Mouse (Mus musculus) heart, embryonic 12.5 days (tissue): ENCODE data around the gene Sag. TPM values are rescaled to one million over a fixed set of nuclear protein-coding genes. Genes with fewer than 3 reads are reported as not detected.

ENCODE experiments used
- ATAC-seq: fragments of 200-750 bp; cut with Nextera tagmentation; 2 replicates; pipeline ENCODE4 v1.8.0; 2017; ENCODE audit warnings: moderate TSS enrichment, moderate library complexity; ENCODE audit not compliant: insufficient number of reproducible peaks, low FRiP score
- H3K27ac ChIP-seq: fragments of 300-500 bp; sonication (generic); 2 replicates; pipeline ENCODE4 v1.5.1; 2016; ENCODE audit warnings: mild to moderate bottlenecking, moderate library complexity; ENCODE audit not compliant: poor library complexity, severe bottlenecking
- H3K27me3 ChIP-seq: fragments of 300-500 bp; sonication (generic); replicated peaks from 2 replicates; pipeline ENCODE4 v1.6.1; 2016; ENCODE audit warnings: mild to moderate bottlenecking, moderate library complexity
- H3K36me3 ChIP-seq: fragments of 300-500 bp; sonication (generic); 2 replicates; pipeline ENCODE4 v1.6.1; 2016; ENCODE audit warnings: mild to moderate bottlenecking, moderate library complexity
- H3K4me1 ChIP-seq: fragments of 300-500 bp; sonication (generic); replicated peaks from 2 replicates; pipeline ENCODE4 v1.6.1; 2016; ENCODE audit warnings: mild to moderate bottlenecking
- H3K4me2 ChIP-seq: fragments of 300-500 bp; sonication (generic); 2 replicates; pipeline ENCODE4 v1.6.1; 2016; ENCODE audit warnings: mild to moderate bottlenecking, moderate library complexity
- H3K4me3 ChIP-seq: fragments of 300-500 bp; sonication (generic); 2 replicates; pipeline ENCODE4 v1.5.1; 2016; ENCODE audit warnings: mild to moderate bottlenecking
- H3K9ac ChIP-seq: fragments of 300-500 bp; sonication (generic); 2 replicates; pipeline ENCODE4 v1.6.1; 2016; ENCODE audit warnings: mild to moderate bottlenecking, moderate library complexity
- H3K9me3 ChIP-seq: fragments of 300-500 bp; sonication (generic); replicated peaks from 2 replicates; pipeline ENCODE4 v1.6.1; 2016; ENCODE audit warnings: mild to moderate bottlenecking, moderate library complexity
- WGBS: fragments of 180-500 bp; shearing (Covaris S2); methylation state at CpG from one replicate; pipeline ENCODE4 v1.1.7; 2016; 5-methylcytosine and 5-hydroxymethylcytosine counted together
- polyA plus RNA-seq: library from polyadenylated mRNA; unstranded; fragments of >200 nt; fragmentation: Nextera tagmentation; extraction: Ambion mirVana; gene quantifications from 2 replicates; pipeline ENCODE4 v1.2.1, GENCODE M21; 2016

Gene Sag
- polyA plus RNA-seq, 1 experiment from 2014 or later, result 0.70 TPM

DNA sequence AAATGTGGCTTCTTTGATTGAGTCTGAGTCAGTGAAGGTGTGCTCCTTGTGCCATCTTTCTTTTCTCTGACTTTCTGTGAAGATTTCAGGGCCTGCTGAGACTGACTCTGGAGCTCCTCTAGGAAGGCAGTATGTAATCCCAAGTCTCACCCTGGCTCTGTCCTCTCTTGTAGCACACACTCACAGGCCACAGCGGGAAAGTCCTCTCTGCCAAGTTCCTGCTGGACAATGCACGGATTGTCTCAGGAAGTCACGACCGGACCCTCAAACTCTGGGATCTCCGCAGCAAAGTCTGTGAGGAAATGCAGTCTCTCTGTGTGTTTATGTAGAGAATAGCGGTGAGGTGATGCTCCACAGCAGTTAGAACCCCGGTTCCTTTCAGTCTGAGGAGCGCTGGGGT, 17.8 kb upstream of the Sag start:
- Histone ChIP-seq H3K36me3 (peaks cover 82% of the 10 kb centered on the region), H3K4me3 (no peak overlapping the region), H3K9ac (no peak overlapping the region), H3K4me1 (no peaks in the 10 kb centered on the region), H3K27ac (no peak overlapping the region), H3K27me3 (no peaks in the 10 kb centered on the region), H3K9me3 (no peaks in the 10 kb centered on the region), H3K4me2 (no peak overlapping the region)
- 72% methylated on average over 8 of the region's 8 CpGs for WGBS
- ATAC-seq, result no peak

DNA sequence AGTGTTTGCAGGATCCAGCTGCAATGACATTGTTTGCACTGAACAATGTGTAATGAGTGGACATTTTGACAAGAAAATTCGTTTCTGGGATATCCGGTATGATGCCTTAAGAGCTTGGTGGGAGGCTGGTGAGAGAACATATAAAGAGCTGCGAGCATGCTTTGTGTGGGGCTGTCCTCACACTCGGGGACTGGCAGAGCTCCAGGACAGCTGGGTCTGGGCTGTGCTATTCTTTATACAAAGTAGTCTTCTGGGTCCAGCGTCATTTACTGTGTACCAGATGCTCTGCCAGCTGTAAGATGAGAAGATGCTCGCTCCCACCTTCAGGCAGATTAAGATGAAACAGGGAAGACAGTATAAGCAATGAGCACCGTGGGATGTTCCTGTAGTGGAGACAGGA, 17.2 kb upstream of the Sag start:
- no peak for ATAC-seq
- no peak overlapping the region for H3K4me2 ChIP-seq
- no peaks in the 10 kb centered on the region for H3K4me1 ChIP-seq
- H3K9ac ChIP-seq, result no peak overlapping the region
- no peak overlapping the region for H3K27ac ChIP-seq
- WGBS, result 83% methylated on average over 7 of the region's 7 CpGs
- H3K36me3 ChIP-seq, result peaks cover 82% of the 10 kb centered on the region
- H3K27me3 ChIP-seq, result no peaks in the 10 kb centered on the region
- no peak overlapping the region for H3K4me3 ChIP-seq
- H3K9me3 ChIP-seq, result no peaks in the 10 kb centered on the region

DNA sequence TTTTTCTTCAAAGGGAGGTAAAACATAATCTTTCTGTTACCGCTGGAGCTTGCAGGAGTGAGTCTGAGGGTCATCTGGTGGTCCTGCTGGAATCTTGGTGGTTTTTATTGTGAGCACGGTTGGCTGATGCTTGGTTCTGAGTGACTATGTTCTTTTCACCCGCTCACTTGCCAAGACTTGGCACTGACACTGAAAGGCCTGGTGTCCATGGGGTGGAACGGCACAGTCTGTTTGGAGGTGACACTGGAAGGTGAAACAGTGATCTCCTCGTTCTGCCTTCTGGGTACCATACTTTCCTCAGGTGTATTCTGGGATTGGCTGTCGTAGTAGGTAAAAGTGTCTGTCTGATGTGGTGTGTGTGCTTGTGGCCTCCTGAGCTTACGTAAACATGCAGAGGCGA, 13.8 kb upstream of the Sag start:
- H3K4me2 ChIP-seq, result no peak overlapping the region
- H3K9me3 ChIP-seq, result no peaks in the 10 kb centered on the region
- no peak for ATAC-seq
- peaks cover 86% of the 10 kb centered on the region for H3K36me3 ChIP-seq
- 88% methylated on average over 8 of the region's 8 CpGs for whole genome bisulfite sequencing
- H3K4me1 ChIP-seq, result no peaks in the 10 kb centered on the region
- H3K27ac ChIP-seq, result no peak overlapping the region
- H3K4me3 ChIP-seq, result no peak overlapping the region
- H3K27me3 ChIP-seq, result no peaks in the 10 kb centered on the region
- no peak overlapping the region for H3K9ac ChIP-seq

DNA sequence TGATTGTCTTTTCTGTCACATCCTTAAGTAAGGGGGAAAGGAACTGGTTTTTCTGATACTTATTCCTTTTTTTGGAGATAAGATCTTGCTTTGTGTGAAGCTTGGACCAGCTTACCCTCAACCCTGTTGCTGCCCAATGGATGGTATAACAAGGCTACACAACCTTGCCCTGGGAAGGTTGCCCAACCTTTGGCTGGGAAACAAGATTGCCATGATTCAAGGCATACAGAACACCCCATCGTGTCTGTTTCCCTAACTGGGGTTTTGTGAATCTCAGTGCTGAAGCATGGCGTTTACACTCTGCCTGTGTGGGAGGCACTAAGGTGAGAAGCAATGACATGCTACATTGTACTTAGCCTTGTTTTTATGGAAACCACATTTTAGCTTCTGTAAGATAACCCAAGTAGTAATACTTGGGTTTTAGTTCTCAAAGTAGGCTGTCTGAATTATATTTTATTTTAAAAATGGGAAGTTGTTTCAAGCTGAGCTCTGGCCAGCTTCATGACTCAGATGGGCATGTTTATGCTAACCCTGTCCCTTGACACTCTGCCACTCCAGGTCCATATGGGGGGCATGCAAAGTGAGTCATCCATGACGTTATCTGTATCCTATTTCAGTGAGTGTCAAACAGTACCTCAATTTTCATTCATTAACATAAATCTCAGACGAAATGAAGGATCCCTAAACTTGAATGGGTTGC, 10.9 kb upstream of the Sag start:
- no peak for ATAC-seq
- Histone ChIP-seq H3K4me3 (no peak overlapping the region), H3K36me3 (peaks cover 59% of the 10 kb centered on the region), H3K4me2 (no peak overlapping the region), H3K4me1 (no peaks in the 10 kb centered on the region), H3K27ac (no peak overlapping the region), H3K27me3 (no peaks in the 10 kb centered on the region), H3K9ac (no peak overlapping the region), H3K9me3 (no peaks in the 10 kb centered on the region)
- WGBS, result 84% methylated on average over 4 of the region's 4 CpGs

DNA sequence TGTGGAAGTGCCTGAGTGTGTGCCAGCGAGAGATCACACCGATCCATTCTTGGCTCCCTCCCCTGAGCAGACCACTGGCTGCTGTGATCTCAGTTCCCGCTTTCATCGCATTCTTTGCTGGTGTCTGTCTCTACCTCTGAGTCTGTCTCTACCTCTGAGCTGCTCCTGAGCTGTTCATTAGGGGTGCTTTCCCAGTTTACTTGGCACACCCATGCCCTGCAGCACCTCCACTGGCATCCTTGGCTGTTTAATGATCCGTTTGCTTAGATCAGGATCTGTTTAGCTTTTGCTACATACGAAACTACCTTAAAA, 10.4 kb upstream of the Sag start:
- 87% methylated on average over 6 of the region's 6 CpGs for WGBS
- H3K36me3 ChIP-seq, result peaks cover 55% of the 10 kb centered on the region
- H3K4me3 ChIP-seq, result no peak overlapping the region

DNA sequence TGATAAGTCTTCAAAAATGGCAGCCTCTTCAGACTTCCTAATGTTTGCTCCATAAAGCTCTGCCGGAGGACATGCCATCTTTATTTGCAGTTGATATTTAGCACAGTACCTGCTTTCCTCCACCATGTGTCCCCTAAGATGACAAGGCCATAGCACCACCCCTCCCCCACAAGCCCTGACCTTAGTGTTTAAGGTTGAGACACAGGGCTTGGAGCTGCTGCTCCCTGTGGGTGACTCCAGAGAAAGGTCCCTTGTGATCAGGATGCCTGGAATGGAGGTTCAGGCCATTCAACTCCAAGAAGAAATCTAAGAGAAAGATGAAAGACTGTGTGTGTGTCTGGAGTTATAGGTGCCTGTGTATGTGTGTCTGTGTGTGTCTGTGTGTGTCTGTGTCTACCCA, 5.8 kb upstream of the Sag start:
- Histone ChIP-seq H3K9ac (no peak overlapping the region), H3K4me2 (no peak overlapping the region), H3K27ac (no peak overlapping the region), H3K27me3 (no peaks in the 10 kb centered on the region), H3K36me3 (peaks cover 19% of the 10 kb centered on the region), H3K9me3 (no peaks in the 10 kb centered on the region), H3K4me3 (no peak overlapping the region), H3K4me1 (no peaks in the 10 kb centered on the region)
- 84% methylated on average over 1 of the region's 1 CpGs for WGBS
- ATAC-seq, result no peak

More for the DNA sequence above, 10.4 kb upstream of the Sag start:
- no peak for ATAC-seq
- H3K4me1 ChIP-seq, result no peaks in the 10 kb centered on the region
- H3K9ac ChIP-seq, result no peak overlapping the region
- no peaks in the 10 kb centered on the region for H3K27me3 ChIP-seq
- no peak overlapping the region for H3K4me2 ChIP-seq
- H3K9me3 ChIP-seq, result no peaks in the 10 kb centered on the region
- H3K27ac ChIP-seq, result no peak overlapping the region

DNA sequence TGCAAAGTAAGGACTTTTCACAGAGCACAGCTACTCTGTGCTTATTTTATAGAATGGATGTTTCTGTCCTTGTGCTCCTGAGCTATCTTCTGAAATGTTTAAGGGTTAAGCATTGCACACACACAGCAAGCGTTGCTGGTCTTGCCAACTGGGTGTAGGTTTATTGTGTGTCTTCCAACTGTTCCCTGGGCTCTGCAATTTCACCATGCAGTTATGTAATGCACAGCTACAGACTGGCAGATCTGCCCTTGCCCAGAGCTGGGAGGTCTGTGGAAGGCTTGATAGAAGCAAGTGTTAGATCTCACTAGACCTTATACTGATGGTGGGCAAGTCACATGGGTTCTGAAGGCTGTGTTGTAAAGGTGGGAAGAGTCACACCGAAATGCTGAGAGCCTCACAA, 5.2 kb upstream of the Sag start:
- H3K4me3 ChIP-seq, result no peak overlapping the region
- H3K27ac ChIP-seq, result no peak overlapping the region
- H3K36me3 ChIP-seq, result peaks cover 13% of the 10 kb centered on the region
- ATAC-seq, result no peak
- no peaks in the 10 kb centered on the region for H3K4me1 ChIP-seq
- 85% methylated on average over 2 of the region's 2 CpGs for WGBS
- no peaks in the 10 kb centered on the region for H3K27me3 ChIP-seq
- no peak overlapping the region for H3K9ac ChIP-seq
- no peaks in the 10 kb centered on the region for H3K9me3 ChIP-seq
- no peak overlapping the region for H3K4me2 ChIP-seq

DNA sequence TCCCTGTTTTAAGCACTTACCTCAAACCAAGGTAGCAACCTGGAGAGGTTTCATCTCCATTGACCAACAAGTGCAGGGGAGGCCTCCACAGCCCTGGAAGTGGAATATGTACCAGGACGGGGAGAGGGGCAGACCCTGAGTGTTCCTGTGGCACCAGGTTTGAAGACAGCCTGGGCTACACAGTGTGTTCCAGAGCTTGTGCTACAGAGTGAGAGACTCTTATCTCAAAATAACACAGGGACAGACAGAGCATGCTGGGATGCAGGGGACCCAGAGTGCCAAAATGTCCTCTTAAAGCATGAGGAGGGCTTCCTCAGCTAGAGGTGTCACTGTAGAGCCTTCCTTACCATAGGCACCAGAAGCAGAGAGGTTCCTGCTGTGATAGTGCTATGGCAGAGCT, 4.3 kb downstream of the Sag start:
- Histone ChIP-seq H3K9me3 (no peaks in the 10 kb centered on the region), H3K36me3 (no peaks in the 10 kb centered on the region), H3K4me3 (no peak overlapping the region), H3K9ac (no peak overlapping the region), H3K4me1 (no peaks in the 10 kb centered on the region), H3K4me2 (no peak overlapping the region), H3K27me3 (no peaks in the 10 kb centered on the region), H3K27ac (no peak overlapping the region)
- WGBS, result 75% methylated on average over 1 of the region's 1 CpGs
- ATAC-seq, result no peak

DNA sequence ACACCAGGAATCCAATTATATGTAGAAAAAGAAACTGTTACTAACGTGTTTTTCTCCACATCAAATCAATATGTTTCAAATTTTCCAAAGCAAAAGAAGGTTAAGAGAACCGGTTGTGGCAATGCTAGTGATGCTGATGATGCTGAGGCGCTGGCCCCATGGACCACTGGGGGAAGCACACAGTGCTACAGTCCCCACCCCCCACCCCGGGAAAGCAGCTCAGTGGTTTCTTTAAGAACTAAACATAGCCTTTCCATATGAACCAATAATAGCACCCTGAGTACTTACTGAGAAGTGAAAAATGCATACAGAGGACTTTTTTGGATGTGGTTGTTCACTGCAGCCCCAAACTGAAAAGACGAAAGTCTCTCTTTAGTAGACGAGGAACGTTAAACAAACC, 7.9 kb downstream of the Sag start:
- no peak overlapping the region for H3K9ac ChIP-seq
- WGBS, result 88% methylated on average over 7 of the region's 7 CpGs
- no peak overlapping the region for H3K4me3 ChIP-seq
- H3K27ac ChIP-seq, result no peak overlapping the region
- H3K9me3 ChIP-seq, result no peaks in the 10 kb centered on the region
- H3K4me2 ChIP-seq, result no peak overlapping the region
- no peaks in the 10 kb centered on the region for H3K27me3 ChIP-seq
- no peak for ATAC-seq
- H3K4me1 ChIP-seq, result no peaks in the 10 kb centered on the region
- H3K36me3 ChIP-seq, result no peaks in the 10 kb centered on the region

DNA sequence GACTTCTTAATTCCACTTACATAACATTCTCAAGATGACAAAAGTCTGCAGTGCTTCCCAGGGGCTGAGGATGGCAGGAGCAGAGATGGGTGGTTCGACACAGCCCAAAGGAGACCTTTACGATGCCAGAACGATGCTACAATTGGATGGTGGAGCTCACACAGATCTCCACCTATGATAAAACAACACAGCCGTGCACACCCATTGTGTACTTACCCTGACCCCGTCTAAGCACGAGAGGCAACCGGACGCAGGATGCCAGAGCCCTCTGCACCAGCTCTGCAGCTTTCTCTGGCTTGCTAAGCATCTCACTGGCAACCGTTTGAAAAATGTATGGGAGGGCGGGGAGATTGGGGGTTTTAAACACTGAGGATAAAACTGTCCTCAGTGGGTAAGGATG, 8.6 kb downstream of the Sag start:
- no peak overlapping the region for H3K9ac ChIP-seq
- no peaks in the 10 kb centered on the region for H3K27me3 ChIP-seq
- no peak for ATAC-seq
- no peaks in the 10 kb centered on the region for H3K4me1 ChIP-seq
- no peaks in the 10 kb centered on the region for H3K36me3 ChIP-seq
- H3K27ac ChIP-seq, result no peak overlapping the region
- H3K4me2 ChIP-seq, result no peak overlapping the region
- H3K9me3 ChIP-seq, result no peaks in the 10 kb centered on the region
- no peak overlapping the region for H3K4me3 ChIP-seq
- WGBS, result 79% methylated on average over 10 of the region's 10 CpGs

DNA sequence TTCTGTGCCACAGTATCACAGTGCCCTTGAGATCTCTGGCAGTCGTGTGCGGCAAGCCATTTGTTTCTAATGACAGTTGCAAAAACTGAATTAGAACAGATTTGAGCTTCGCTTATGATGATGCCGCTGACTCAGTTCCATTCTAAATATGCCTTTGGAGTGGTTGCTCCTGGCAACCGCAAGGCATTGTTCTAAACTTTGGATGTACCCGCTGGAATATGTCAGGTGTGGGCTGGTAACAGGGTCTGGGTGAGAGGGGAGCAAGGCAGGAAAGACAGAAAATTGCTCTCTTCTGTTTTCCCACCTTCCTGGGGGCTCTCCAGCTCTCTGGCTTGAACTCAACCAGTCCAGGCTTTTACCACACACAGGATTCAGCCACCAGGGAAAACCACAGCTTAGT, 9.7 kb downstream of the Sag start:
- no peak overlapping the region for H3K4me2 ChIP-seq
- no peak overlapping the region for H3K27ac ChIP-seq
- no peaks in the 10 kb centered on the region for H3K9me3 ChIP-seq
- no peaks in the 10 kb centered on the region for H3K36me3 ChIP-seq
- no peaks in the 10 kb centered on the region for H3K27me3 ChIP-seq
- no peaks in the 10 kb centered on the region for H3K4me1 ChIP-seq
- ATAC-seq, result no peak
- no peak overlapping the region for H3K9ac ChIP-seq
- H3K4me3 ChIP-seq, result no peak overlapping the region
- WGBS, result 76% methylated on average over 6 of the region's 6 CpGs

DNA sequence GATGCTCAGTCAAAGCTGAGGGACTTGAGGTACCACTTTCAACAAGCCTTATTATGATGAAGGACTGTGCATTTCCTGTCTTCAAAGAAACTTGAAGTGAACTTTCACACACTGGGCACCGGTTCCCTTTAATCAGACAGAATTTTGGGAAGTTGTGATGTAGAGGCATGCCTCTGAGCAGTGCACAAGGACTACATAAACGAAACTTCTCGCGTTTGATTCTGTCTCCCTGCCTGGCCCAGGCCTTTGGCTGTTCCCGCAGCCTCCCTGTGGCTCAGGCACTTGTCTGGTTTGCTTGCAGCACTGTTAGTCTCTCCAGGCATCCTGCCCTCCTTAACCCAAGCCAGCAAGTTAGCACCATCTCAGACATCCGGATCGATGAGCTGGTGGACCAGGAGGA, 10.2 kb downstream of the Sag start:
- WGBS, result 71% methylated on average over 7 of the region's 7 CpGs

More for the DNA sequence above, 10.2 kb downstream of the Sag start:
- H3K36me3 ChIP-seq, result no peaks in the 10 kb centered on the region
- H3K4me3 ChIP-seq, result no peak overlapping the region
- H3K27ac ChIP-seq, result no peak overlapping the region
- no peaks in the 10 kb centered on the region for H3K9me3 ChIP-seq
- no peak overlapping the region for H3K9ac ChIP-seq
- no peak overlapping the region for H3K4me2 ChIP-seq
- ATAC-seq, result no peak
- H3K27me3 ChIP-seq, result no peaks in the 10 kb centered on the region
- no peaks in the 10 kb centered on the region for H3K4me1 ChIP-seq
